Mouse (Mus musculus): ENCODE measurements around the gene Cmtm2b. TPM values are rescaled to one million over a fixed set of nuclear protein-coding genes. Genes with fewer than 3 reads are reported as not detected.

Cmtm2b gene
- polyA plus RNA-seq, 1 experiment from 2014 or later: not detected

GRCm38 (mm10) chr8:104339983-104340232 is 17.9 kb downstream of the Cmtm2b start:
- WGBS: 5% methylated on average over 6 of the region's 6 CpGs
- peak overlapping the region; percentile 89 for H3K27ac ChIP-seq (replicated peaks; ENCODE audit: low read depth, low read length)

DNA sequence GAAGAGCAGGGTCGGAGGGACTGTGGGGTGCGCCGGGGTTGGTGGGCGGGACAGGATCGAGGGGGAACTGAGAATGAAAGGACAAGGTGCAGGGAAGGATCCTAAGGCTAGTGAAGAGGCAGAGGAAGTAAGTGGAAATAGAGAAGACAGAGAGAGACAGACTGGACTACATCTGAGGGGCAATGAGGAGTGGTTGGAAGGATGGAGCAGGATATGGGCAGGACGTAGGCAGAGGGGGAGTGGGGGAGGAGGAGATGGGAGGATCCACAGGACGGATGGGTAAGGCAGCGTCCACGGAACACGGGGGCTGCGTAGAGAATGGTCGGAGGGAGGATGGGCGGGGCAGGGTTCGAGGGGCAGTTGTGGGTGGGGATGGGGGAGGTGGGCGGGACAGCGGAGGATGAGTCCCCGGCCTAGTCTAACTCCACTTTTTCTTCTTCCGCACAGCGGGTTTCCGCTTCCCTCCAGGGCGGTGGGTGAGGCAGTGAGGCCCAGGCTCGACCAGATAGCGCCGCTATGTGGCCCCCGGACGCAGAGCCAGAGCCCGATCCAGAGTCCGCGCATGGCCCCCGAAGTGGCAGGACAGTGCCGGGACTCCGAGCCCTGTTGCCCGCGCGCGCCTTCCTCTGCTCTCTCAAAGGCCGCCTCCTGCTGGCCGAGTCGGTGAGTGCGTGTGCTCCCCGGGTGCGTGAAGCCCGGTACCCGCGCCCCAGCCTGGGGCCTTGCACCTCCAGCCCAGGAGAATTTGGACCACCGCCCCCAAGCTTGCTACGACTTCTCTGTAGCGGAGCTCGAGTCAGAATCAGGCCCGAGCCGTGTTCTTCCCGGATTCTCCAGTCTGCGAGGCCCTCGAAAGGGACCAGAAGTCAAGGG is 18.4 kb downstream of the Cmtm2b start:
- peak overlapping the region; percentile 89 for H3K27ac ChIP-seq (replicated peaks; ENCODE audit: low read depth, low read length)
- no peaks in the 10 kb centered on the region for H3K27me3 ChIP-seq (replicated peaks; ENCODE audit: control insufficient read depth, insufficient read depth, low read length)
- peaks cover 13% of the 10 kb centered on the region; the same call in 1 of the 2 replicates for H3K36me3 ChIP-seq (ENCODE audit: control insufficient read depth, insufficient read depth, low read length)
- peak overlapping the region; percentile 65 for H3K4me3 ChIP-seq (ENCODE audit: low read depth, low read length)
- ATAC-seq (ENCODE audit: low read depth): peak; percentile 83
- peak; percentile 94 for DNase-seq (ENCODE audit: low spot score)
- under 1% methylated on average over 43 of the region's 54 CpGs for WGBS
- no peaks in the 10 kb centered on the region for H3K9me3 ChIP-seq (ENCODE audit: control insufficient read depth, low read length)
- H3K4me2 ChIP-seq (ENCODE audit: low read depth, low read length): peak overlapping the region; percentile 84
- H3K4me1 ChIP-seq (ENCODE audit: control insufficient read depth, insufficient read depth, low read length): peaks cover 11% of the 10 kb centered on the region; the same call in 1 of the 2 replicates
- peak overlapping the region; percentile 93 for H3K9ac ChIP-seq (ENCODE audit: low read depth, low read length)

More at GRCm38 (mm10) chr8:104339983-104340232, 17.9 kb downstream of the Cmtm2b start:
- no peaks in the 10 kb centered on the region for H3K27me3 ChIP-seq (replicated peaks; ENCODE audit: control insufficient read depth, insufficient read depth, low read length)
- 0 out of 2 replicates have a peak, but pooled peaks cover 8% of the 10 kb centered on the region for H3K36me3 ChIP-seq (ENCODE audit: control insufficient read depth, insufficient read depth, low read length)
- peak overlapping the region; percentile 93 for H3K9ac ChIP-seq (ENCODE audit: low read depth, low read length)
- ATAC-seq (ENCODE audit: low read depth) (no peak; the same call in 1 of the 2 replicates), DNase-seq (ENCODE audit: low spot score) (no peak)
- peak overlapping the region; percentile 84 for H3K4me2 ChIP-seq (ENCODE audit: low read depth, low read length)
- H3K4me1 ChIP-seq (ENCODE audit: control insufficient read depth, insufficient read depth, low read length): peaks cover 11% of the 10 kb centered on the region; the same call in 1 of the 2 replicates
- peak overlapping the region; percentile 65 for H3K4me3 ChIP-seq (ENCODE audit: low read depth, low read length)
- no peaks in the 10 kb centered on the region for H3K9me3 ChIP-seq (ENCODE audit: control insufficient read depth, low read length)

DNA sequence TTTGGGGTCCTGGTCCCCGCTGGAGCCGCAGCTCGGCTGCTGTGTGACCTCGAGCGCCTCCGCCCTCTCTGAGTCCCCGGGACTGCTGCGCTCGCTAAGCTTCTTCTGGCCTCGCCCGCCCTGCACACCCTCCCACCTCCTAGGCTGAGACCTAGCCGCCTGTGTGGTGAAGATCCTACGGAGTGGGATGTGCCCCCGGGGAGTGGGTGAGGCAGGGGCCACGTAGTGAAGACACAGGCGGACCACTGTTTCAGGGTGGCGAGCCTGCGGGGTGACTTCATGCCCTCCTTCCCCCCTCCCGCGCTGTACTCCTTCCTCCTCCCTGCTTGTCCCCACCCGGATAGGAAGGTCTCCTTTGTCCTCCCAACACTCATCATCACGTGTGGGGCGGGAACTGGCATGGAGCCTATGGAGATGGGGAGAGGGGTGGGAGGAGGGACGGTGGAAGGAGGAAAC is 19.1 kb downstream of the Cmtm2b start:
- H3K4me2 ChIP-seq (ENCODE audit: low read depth, low read length): peak overlapping the region; percentile 84
- ATAC-seq (ENCODE audit: low read depth): peak; percentile 69
- DNase-seq (ENCODE audit: low spot score): peak; percentile 93
- peak overlapping the region; percentile 89 for H3K27ac ChIP-seq (replicated peaks; ENCODE audit: low read depth, low read length)
- peak overlapping the region; percentile 65 for H3K4me3 ChIP-seq (ENCODE audit: low read depth, low read length)
- peak overlapping the region; percentile 93 for H3K9ac ChIP-seq (ENCODE audit: low read depth, low read length)
- H3K27me3 ChIP-seq (replicated peaks; ENCODE audit: control insufficient read depth, insufficient read depth, low read length): no peaks in the 10 kb centered on the region
- WGBS: under 1% methylated on average over 16 of the region's 24 CpGs
- peaks cover 11% of the 10 kb centered on the region; the same call in 1 of the 2 replicates for H3K4me1 ChIP-seq (ENCODE audit: control insufficient read depth, insufficient read depth, low read length)
- H3K36me3 ChIP-seq (ENCODE audit: control insufficient read depth, insufficient read depth, low read length): peaks cover 14% of the 10 kb centered on the region; the same call in 1 of the 2 replicates
- H3K9me3 ChIP-seq (ENCODE audit: control insufficient read depth, low read length): no peaks in the 10 kb centered on the region

GRCm38 (mm10) chr8:104341678-104342077 is 19.6 kb downstream of the Cmtm2b start:
- peak overlapping the region; percentile 89 for H3K27ac ChIP-seq (replicated peaks; ENCODE audit: low read depth, low read length)
- H3K27me3 ChIP-seq (replicated peaks; ENCODE audit: control insufficient read depth, insufficient read depth, low read length): no peaks in the 10 kb centered on the region
- ATAC-seq (ENCODE audit: low read depth) (no peak), DNase-seq (ENCODE audit: low spot score) (no peak)
- peak overlapping the region; percentile 93; the same call in 1 of the 2 replicates for H3K9ac ChIP-seq (ENCODE audit: low read depth, low read length)
- peak overlapping the region; percentile 84 for H3K4me2 ChIP-seq (ENCODE audit: low read depth, low read length)
- peaks cover 18% of the 10 kb centered on the region for H3K36me3 ChIP-seq (ENCODE audit: control insufficient read depth, insufficient read depth, low read length)
- H3K9me3 ChIP-seq (ENCODE audit: control insufficient read depth, low read length): no peaks in the 10 kb centered on the region
- H3K4me3 ChIP-seq (ENCODE audit: low read depth, low read length): peak overlapping the region; percentile 65
- WGBS: 33% methylated on average over 6 of the region's 6 CpGs
- H3K4me1 ChIP-seq (ENCODE audit: control insufficient read depth, insufficient read depth, low read length): peaks cover 11% of the 10 kb centered on the region; the same call in 1 of the 2 replicates

DNA sequence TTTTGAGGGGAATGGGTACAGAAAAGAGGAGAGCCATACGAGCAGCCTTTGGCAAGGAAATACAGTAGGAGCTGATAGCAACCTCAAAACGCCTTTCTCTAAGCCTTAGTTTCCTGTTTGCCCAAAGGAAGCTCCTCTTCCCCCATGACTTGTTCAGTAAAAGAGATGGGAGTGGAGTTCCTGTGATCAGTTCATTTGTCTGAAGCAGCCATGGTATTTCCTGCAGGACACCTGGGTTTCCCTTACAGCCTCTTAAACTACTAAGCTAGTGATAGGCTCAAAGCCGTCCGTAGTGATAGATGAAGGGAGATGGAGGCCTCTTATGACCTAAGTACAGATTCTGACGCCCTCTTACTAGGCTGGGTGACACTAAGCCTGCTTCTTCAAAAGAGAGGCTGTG is 20.4 kb downstream of the Cmtm2b start:
- DNase-seq (ENCODE audit: low spot score) (no peak), ATAC-seq (ENCODE audit: low read depth) (no peak)
- H3K27me3 ChIP-seq (replicated peaks; ENCODE audit: control insufficient read depth, insufficient read depth, low read length): no peaks in the 10 kb centered on the region
- no peak overlapping the region for H3K27ac ChIP-seq (replicated peaks; ENCODE audit: low read depth, low read length)
- H3K4me2 ChIP-seq (ENCODE audit: low read depth, low read length): no peak overlapping the region
- H3K9ac ChIP-seq (ENCODE audit: low read depth, low read length): no peak overlapping the region
- H3K36me3 ChIP-seq (ENCODE audit: control insufficient read depth, insufficient read depth, low read length): peaks cover 25% of the 10 kb centered on the region
- H3K9me3 ChIP-seq (ENCODE audit: control insufficient read depth, low read length): no peaks in the 10 kb centered on the region
- WGBS: 79% methylated on average over 5 of the region's 5 CpGs
- H3K4me3 ChIP-seq (ENCODE audit: low read depth, low read length): no peak overlapping the region
- peaks cover 11% of the 10 kb centered on the region; the same call in 1 of the 2 replicates for H3K4me1 ChIP-seq (ENCODE audit: control insufficient read depth, insufficient read depth, low read length)

DNA sequence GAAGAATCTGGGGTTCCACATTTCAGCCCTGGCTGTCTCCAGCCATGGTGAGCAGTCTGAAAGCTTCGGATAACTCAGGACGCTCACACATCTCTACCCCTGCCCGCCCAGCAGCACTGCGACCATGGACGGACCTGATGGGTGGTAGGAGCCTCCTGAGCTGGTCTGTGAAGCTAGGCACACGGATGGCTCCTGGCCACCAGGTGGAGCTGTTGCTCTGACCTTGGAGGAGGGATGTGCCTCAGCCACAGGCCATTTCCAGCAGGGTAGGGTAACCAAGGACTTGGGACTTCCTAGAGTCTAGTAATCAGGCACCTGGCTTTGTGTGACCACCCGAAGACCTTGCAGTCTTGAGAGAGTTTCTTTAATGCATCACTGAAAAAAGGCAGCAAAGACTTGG is 21.9 kb downstream of the Cmtm2b start:
- ATAC-seq (ENCODE audit: low read depth): peak; percentile 36
- Histone ChIP-seq H3K27me3 (replicated peaks; ENCODE audit: control insufficient read depth, insufficient read depth, low read length) (no peaks in the 10 kb centered on the region), H3K36me3 (ENCODE audit: control insufficient read depth, insufficient read depth, low read length) (peaks cover 37% of the 10 kb centered on the region), H3K9me3 (ENCODE audit: control insufficient read depth, low read length) (no peaks in the 10 kb centered on the region), H3K4me2 (ENCODE audit: low read depth, low read length) (no peak overlapping the region), H3K9ac (ENCODE audit: low read depth, low read length) (no peak overlapping the region), H3K4me1 (ENCODE audit: control insufficient read depth, insufficient read depth, low read length) (peaks cover 11% of the 10 kb centered on the region; the same call in 1 of the 2 replicates), H3K27ac (replicated peaks; ENCODE audit: low read depth, low read length) (no peak overlapping the region), H3K4me3 (ENCODE audit: low read depth, low read length) (no peak overlapping the region)
- DNase-seq (ENCODE audit: low spot score): peak; percentile 90
- WGBS: 10% methylated on average over 7 of the region's 7 CpGs

DNA sequence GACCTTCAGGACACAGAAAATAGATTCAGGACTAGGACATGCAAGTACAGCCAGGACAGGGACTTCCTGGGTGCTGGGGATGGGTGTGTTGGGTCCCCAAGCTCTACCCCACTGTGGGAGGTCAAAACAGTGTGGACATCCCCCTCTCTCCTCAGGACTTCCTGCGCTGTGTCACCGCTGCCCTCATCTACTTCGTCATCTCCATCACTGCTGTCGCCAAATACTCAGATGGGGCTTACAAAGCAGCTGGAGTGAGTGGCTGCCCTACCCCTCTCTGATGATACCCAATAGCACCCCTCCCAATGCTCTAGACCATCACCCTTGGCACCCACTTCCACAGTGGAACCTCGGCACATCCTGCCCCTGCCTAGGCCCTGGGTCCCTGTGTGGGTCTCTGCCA is 22.6 kb downstream of the Cmtm2b start:
- 87% methylated on average over 4 of the region's 5 CpGs for WGBS
- Histone ChIP-seq H3K9ac (ENCODE audit: low read depth, low read length) (no peak overlapping the region), H3K4me2 (ENCODE audit: low read depth, low read length) (no peak overlapping the region), H3K4me1 (ENCODE audit: control insufficient read depth, insufficient read depth, low read length) (peaks cover 7% of the 10 kb centered on the region; the same call in 1 of the 2 replicates), H3K9me3 (ENCODE audit: control insufficient read depth, low read length) (no peaks in the 10 kb centered on the region), H3K27ac (replicated peaks; ENCODE audit: low read depth, low read length) (no peak overlapping the region), H3K36me3 (ENCODE audit: control insufficient read depth, insufficient read depth, low read length) (peaks cover 37% of the 10 kb centered on the region), H3K4me3 (ENCODE audit: low read depth, low read length) (no peak overlapping the region), H3K27me3 (replicated peaks; ENCODE audit: control insufficient read depth, insufficient read depth, low read length) (no peaks in the 10 kb centered on the region)
- no peak for DNase-seq (ENCODE audit: low spot score)
- no peak for ATAC-seq (ENCODE audit: low read depth)

GRCm38 (mm10) chr8:104346706-104347105 is 24.7 kb downstream of the Cmtm2b start:
- Histone ChIP-seq H3K27ac (replicated peaks; ENCODE audit: low read depth, low read length) (no peak overlapping the region), H3K36me3 (ENCODE audit: control insufficient read depth, insufficient read depth, low read length) (peaks cover 37% of the 10 kb centered on the region), H3K4me1 (ENCODE audit: control insufficient read depth, insufficient read depth, low read length) (0 out of 2 replicates have a peak, but pooled peaks cover 1% of the 10 kb centered on the region), H3K4me2 (ENCODE audit: low read depth, low read length) (no peak overlapping the region), H3K27me3 (replicated peaks; ENCODE audit: control insufficient read depth, insufficient read depth, low read length) (no peaks in the 10 kb centered on the region), H3K9ac (ENCODE audit: low read depth, low read length) (no peak overlapping the region), H3K4me3 (ENCODE audit: low read depth, low read length) (no peak overlapping the region), H3K9me3 (ENCODE audit: control insufficient read depth, low read length) (no peaks in the 10 kb centered on the region)
- 62% methylated on average over 11 of the region's 12 CpGs for WGBS
- no peak for DNase-seq (ENCODE audit: low spot score)
- ATAC-seq (ENCODE audit: low read depth): no peak

Measured in embryonic facial prominence, embryonic 14.5 days (tissue).